Mouse (Mus musculus): Measurements from ENCODE around the gene Racgap1. TPM values are rescaled to one million over a fixed set of nuclear protein-coding genes. Genes with fewer than 3 reads are reported as not detected.

Racgap1 gene
- polyA plus RNA-seq, 1 experiment from 2014 or later = 94.4 TPM

- peaks cover under 1% of the 10 kb centered on the region; the same call in 1 of the 2 replicates for H3K36me3 ChIP-seq (ENCODE audit: control insufficient read depth, insufficient read depth)
- WGBS = 67% methylated on average over 12 of the region's 12 CpGs
- peaks cover 7% of the 10 kb centered on the region; the same call in 1 of the 2 replicates for H3K4me1 ChIP-seq (replicated peaks; ENCODE audit: control insufficient read depth, insufficient read depth, low read length)
- no peak overlapping the region for H3K4me2 ChIP-seq (ENCODE audit: low read length)
- H3K27ac ChIP-seq (ENCODE audit: low read length) = peak overlapping the region; percentile 76
- H3K9ac ChIP-seq (replicated peaks; ENCODE audit: low read depth, low read length) = no peak overlapping the region
- H3K27me3 ChIP-seq (replicated peaks; ENCODE audit: control insufficient read depth, insufficient read depth, low read length) = no peaks in the 10 kb centered on the region
- no peaks in the 10 kb centered on the region for H3K9me3 ChIP-seq (ENCODE audit: control insufficient read depth, low read length)
- peak; percentile 8; the same call in 1 of the 2 replicates for ATAC-seq
- no peak overlapping the region for H3K4me3 ChIP-seq (replicated peaks; ENCODE audit: low read length)
Observed at GRCm38 (mm10) chr15:99637405-99638123, 13.9 kb downstream of the Racgap1 start.

GRCm38 (mm10) chr15:99634702-99635101 lies 16.8 kb downstream of the Racgap1 start:
- no peak for ATAC-seq
- Histone ChIP-seq H3K27me3 (replicated peaks; ENCODE audit: control insufficient read depth, insufficient read depth, low read length) (no peaks in the 10 kb centered on the region), H3K9ac (replicated peaks; ENCODE audit: low read depth, low read length) (no peak overlapping the region), H3K4me3 (replicated peaks; ENCODE audit: low read length) (no peak overlapping the region), H3K36me3 (ENCODE audit: control insufficient read depth, insufficient read depth) (peaks cover 16% of the 10 kb centered on the region), H3K27ac (ENCODE audit: low read length) (no peak overlapping the region), H3K4me2 (ENCODE audit: low read length) (no peak overlapping the region), H3K9me3 (ENCODE audit: control insufficient read depth, low read length) (no peaks in the 10 kb centered on the region), H3K4me1 (replicated peaks; ENCODE audit: control insufficient read depth, insufficient read depth, low read length) (peaks cover 7% of the 10 kb centered on the region; the same call in 1 of the 2 replicates)
- WGBS = 92% methylated on average over 7 of the region's 7 CpGs

GRCm38 (mm10) chr15:99631618-99632017 lies 19.8 kb downstream of the Racgap1 start:
- Histone ChIP-seq H3K4me2 (ENCODE audit: low read length) (no peak overlapping the region), H3K9me3 (ENCODE audit: control insufficient read depth, low read length) (no peaks in the 10 kb centered on the region), H3K4me1 (replicated peaks; ENCODE audit: control insufficient read depth, insufficient read depth, low read length) (no peaks in the 10 kb centered on the region), H3K36me3 (ENCODE audit: control insufficient read depth, insufficient read depth) (peaks cover 16% of the 10 kb centered on the region), H3K27me3 (replicated peaks; ENCODE audit: control insufficient read depth, insufficient read depth, low read length) (no peaks in the 10 kb centered on the region), H3K9ac (replicated peaks; ENCODE audit: low read depth, low read length) (no peak overlapping the region), H3K4me3 (replicated peaks; ENCODE audit: low read length) (no peak overlapping the region), H3K27ac (ENCODE audit: low read length) (no peak overlapping the region)
- no peak for ATAC-seq

- 95% methylated on average over 11 of the region's 11 CpGs for WGBS
- Histone ChIP-seq H3K4me1 (replicated peaks; ENCODE audit: control insufficient read depth, insufficient read depth, low read length) (peaks cover 4% of the 10 kb centered on the region; the same call in 1 of the 2 replicates), H3K9me3 (ENCODE audit: control insufficient read depth, low read length) (no peaks in the 10 kb centered on the region), H3K4me3 (replicated peaks; ENCODE audit: low read length) (no peak overlapping the region), H3K4me2 (ENCODE audit: low read length) (no peak overlapping the region), H3K27me3 (replicated peaks; ENCODE audit: control insufficient read depth, insufficient read depth, low read length) (no peaks in the 10 kb centered on the region), H3K27ac (ENCODE audit: low read length) (no peak overlapping the region), H3K36me3 (ENCODE audit: control insufficient read depth, insufficient read depth) (peaks cover 7% of the 10 kb centered on the region; the same call in 1 of the 2 replicates), H3K9ac (replicated peaks; ENCODE audit: low read depth, low read length) (no peak overlapping the region)
- ATAC-seq = no peak
Observed at GRCm38 (mm10) chr15:99622063-99622462, 29.4 kb downstream of the Racgap1 start.

- H3K9me3 ChIP-seq (ENCODE audit: control insufficient read depth, low read length) = no peaks in the 10 kb centered on the region
- H3K27ac ChIP-seq (ENCODE audit: low read length) = no peak overlapping the region
- no peak overlapping the region for H3K4me3 ChIP-seq (replicated peaks; ENCODE audit: low read length)
- 0 out of 2 replicates have a peak, but pooled peaks cover 1% of the 10 kb centered on the region for H3K36me3 ChIP-seq (ENCODE audit: control insufficient read depth, insufficient read depth)
- peaks cover 12% of the 10 kb centered on the region for H3K4me1 ChIP-seq (replicated peaks; ENCODE audit: control insufficient read depth, insufficient read depth, low read length)
- 0 out of 2 replicates have a peak, but pooled peaks have one; percentile 45 for ATAC-seq
- no peak overlapping the region for H3K9ac ChIP-seq (replicated peaks; ENCODE audit: low read depth, low read length)
- H3K4me2 ChIP-seq (ENCODE audit: low read length) = no peak overlapping the region
- H3K27me3 ChIP-seq (replicated peaks; ENCODE audit: control insufficient read depth, insufficient read depth, low read length) = no peaks in the 10 kb centered on the region
- WGBS = 58% methylated on average over 4 of the region's 4 CpGs
Observed at GRCm38 (mm10) chr15:99619821-99620220, 31.6 kb downstream of the Racgap1 start.

- Histone ChIP-seq H3K4me3 (replicated peaks; ENCODE audit: low read length) (no peak overlapping the region), H3K27me3 (replicated peaks; ENCODE audit: control insufficient read depth, insufficient read depth, low read length) (no peaks in the 10 kb centered on the region), H3K4me1 (replicated peaks; ENCODE audit: control insufficient read depth, insufficient read depth, low read length) (peaks cover 19% of the 10 kb centered on the region), H3K9me3 (ENCODE audit: control insufficient read depth, low read length) (no peaks in the 10 kb centered on the region), H3K36me3 (ENCODE audit: control insufficient read depth, insufficient read depth) (no peaks in the 10 kb centered on the region), H3K4me2 (ENCODE audit: low read length) (no peak overlapping the region), H3K9ac (replicated peaks; ENCODE audit: low read depth, low read length) (no peak overlapping the region), H3K27ac (ENCODE audit: low read length) (no peak overlapping the region)
- ATAC-seq = no peak
- 81% methylated on average over 3 of the region's 3 CpGs for WGBS
Observed at GRCm38 (mm10) chr15:99618595-99618994, 32.9 kb downstream of the Racgap1 start.

- no peak; the same call in 1 of the 2 replicates for ATAC-seq
- Histone ChIP-seq H3K36me3 (ENCODE audit: control insufficient read depth, insufficient read depth) (no peaks in the 10 kb centered on the region), H3K9ac (replicated peaks; ENCODE audit: low read depth, low read length) (no peak overlapping the region), H3K27ac (ENCODE audit: low read length) (no peak overlapping the region), H3K4me3 (replicated peaks; ENCODE audit: low read length) (no peak overlapping the region), H3K4me2 (ENCODE audit: low read length) (no peak overlapping the region), H3K4me1 (replicated peaks; ENCODE audit: control insufficient read depth, insufficient read depth, low read length) (peaks cover 17% of the 10 kb centered on the region), H3K9me3 (ENCODE audit: control insufficient read depth, low read length) (no peaks in the 10 kb centered on the region), H3K27me3 (replicated peaks; ENCODE audit: control insufficient read depth, insufficient read depth, low read length) (no peaks in the 10 kb centered on the region)
- WGBS = 29% methylated on average over 9 of the region's 9 CpGs
Observed at GRCm38 (mm10) chr15:99615246-99615645, 36.2 kb downstream of the Racgap1 start.

- Histone ChIP-seq H3K9me3 (ENCODE audit: control insufficient read depth, low read length) (no peaks in the 10 kb centered on the region), H3K9ac (replicated peaks; ENCODE audit: low read depth, low read length) (no peak overlapping the region), H3K4me1 (replicated peaks; ENCODE audit: control insufficient read depth, insufficient read depth, low read length) (peaks cover 17% of the 10 kb centered on the region), H3K27ac (ENCODE audit: low read length) (no peak overlapping the region), H3K4me3 (replicated peaks; ENCODE audit: low read length) (no peak overlapping the region), H3K27me3 (replicated peaks; ENCODE audit: control insufficient read depth, insufficient read depth, low read length) (no peaks in the 10 kb centered on the region), H3K36me3 (ENCODE audit: control insufficient read depth, insufficient read depth) (no peaks in the 10 kb centered on the region), H3K4me2 (ENCODE audit: low read length) (peak overlapping the region; percentile 18; the same call in 1 of the 2 replicates)
- ATAC-seq = peak; percentile 43
- WGBS = 2% methylated on average over 12 of the region's 12 CpGs
Observed at GRCm38 (mm10) chr15:99614753-99615152, 36.7 kb downstream of the Racgap1 start.

GRCm38 (mm10) chr15:99614273-99614672 lies 37.2 kb downstream of the Racgap1 start:
- H3K4me2 ChIP-seq (ENCODE audit: low read length) = no peak overlapping the region
- H3K4me1 ChIP-seq (replicated peaks; ENCODE audit: control insufficient read depth, insufficient read depth, low read length) = peaks cover 15% of the 10 kb centered on the region
- no peak overlapping the region for H3K4me3 ChIP-seq (replicated peaks; ENCODE audit: low read length)
- no peak overlapping the region for H3K9ac ChIP-seq (replicated peaks; ENCODE audit: low read depth, low read length)
- no peaks in the 10 kb centered on the region for H3K36me3 ChIP-seq (ENCODE audit: control insufficient read depth, insufficient read depth)
- ATAC-seq = no peak
- H3K27ac ChIP-seq (ENCODE audit: low read length) = no peak overlapping the region
- no peaks in the 10 kb centered on the region for H3K27me3 ChIP-seq (replicated peaks; ENCODE audit: control insufficient read depth, insufficient read depth, low read length)
- no peaks in the 10 kb centered on the region for H3K9me3 ChIP-seq (ENCODE audit: control insufficient read depth, low read length)
- 60% methylated on average over 13 of the region's 13 CpGs for WGBS
